26 mouse cellular contexts compared by ENCODE assay signal in the genomic region with DNA sequence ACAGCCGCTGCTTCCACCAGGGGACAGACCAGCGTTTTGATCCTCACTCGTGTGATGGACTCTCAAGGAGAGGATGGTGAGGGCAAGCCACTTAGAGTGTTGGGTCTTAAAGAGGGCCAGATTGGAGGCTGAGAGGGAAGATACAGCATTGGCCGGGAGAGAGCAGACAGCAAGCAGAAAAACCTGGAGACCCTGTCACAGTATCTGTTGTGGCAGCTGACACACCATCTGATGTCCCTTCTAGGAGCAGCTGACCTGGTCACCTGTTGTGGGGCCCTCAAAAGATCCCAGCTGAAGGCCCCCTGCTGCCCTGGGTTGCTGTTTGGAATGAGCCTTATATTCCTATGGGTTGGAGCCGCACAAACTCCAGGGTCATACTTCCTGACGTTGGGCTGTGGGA.
"Had no signal": no experiment of that assay in that cellular context is flagged by ENCODE, and none has a peak within 500 bp of the region (broad histone marks: within the 10 kb centered on the region; RNA-seq: fewer than 3 reads in every experiment).

No protein-coding gene starts in this region.

- H3K27ac ChIP-seq: heart, embryonic 10.5 days; hindbrain, embryonic 13.5 days; hindbrain, embryonic 15.5 days; hindbrain, postnatal 0 days; kidney, embryonic 15.5 days; kidney, postnatal 0 days; layer of hippocampus, adult 2 months; left cerebral cortex, adult 2 months; limb, embryonic 12.5 days; liver, embryonic 13.5 days; liver, embryonic 15.5 days had no signal

- H3K4me1 ChIP-seq: hindbrain, embryonic 15.5 days had no signal

- ATAC-seq: hindbrain, postnatal 0 days; intestine, embryonic 16.5 days had no signal

- H3K27me3 ChIP-seq: heart, embryonic 12.5 days; hindbrain, embryonic 13.5 days; hindbrain, embryonic 15.5 days; kidney, embryonic 15.5 days; limb, embryonic 12.5 days; liver, embryonic 13.5 days; liver, embryonic 15.5 days had no signal

- H3K36me3 ChIP-seq: hindbrain, embryonic 15.5 days; liver, embryonic 13.5 days; liver, embryonic 15.5 days had no signal

- H3K4me2 ChIP-seq: heart, embryonic 12.5 days; hindbrain, embryonic 13.5 days; hindbrain, embryonic 15.5 days; kidney, embryonic 15.5 days; limb, embryonic 12.5 days; liver, embryonic 11.5 days; liver, embryonic 13.5 days; liver, embryonic 15.5 days had no signal

- H3K4me3 ChIP-seq: heart, embryonic 10.5 days; heart, embryonic 12.5 days; hindbrain, embryonic 13.5 days; hindbrain, embryonic 15.5 days; kidney, embryonic 15.5 days; layer of hippocampus, adult 2 months; left cerebral cortex, adult 2 months; limb, embryonic 12.5 days; liver, embryonic 13.5 days; liver, embryonic 15.5 days had no signal

- H3K9me3 ChIP-seq: heart, embryonic 10.5 days; heart, embryonic 12.5 days; hindbrain, embryonic 13.5 days; hindbrain, embryonic 15.5 days; kidney, embryonic 15.5 days; limb, embryonic 12.5 days; liver, embryonic 13.5 days; liver, embryonic 15.5 days had no signal

- DNase-seq: gastrocnemius, postnatal 14 days; gastrocnemius, postnatal 36 days; heart, adult 18-20 months; heart, postnatal 14 days; heart, postnatal 36 days; kidney, adult 11 months; kidney, adult 2 months; kidney, adult 9 months; kidney, postnatal 14 days; kidney, postnatal 36 days; left cerebral cortex, postnatal 4 days; liver; liver, embryonic 13.5 days had no signal

- H3K9ac ChIP-seq: heart, embryonic 12.5 days; hindbrain, embryonic 13.5 days; hindbrain, embryonic 15.5 days; kidney, embryonic 15.5 days; limb, embryonic 12.5 days; liver, embryonic 13.5 days; liver, embryonic 15.5 days had no signal
